Mouse (Mus musculus) CH12.LX (cell line): ENCODE measurements around the gene Noto. TPM values are rescaled to one million over a fixed set of nuclear protein-coding genes. Genes with fewer than 3 reads are reported as not detected.

Source experiments
- DNase-seq: peaks from one replicate; pipeline ENCODE4 v3.0.0-alpha.2; 2013; ENCODE audit errors: extremely low read depth
- H3K27ac ChIP-seq: 2 replicates; pipeline ENCODE4 v1.5.1; 2012; ENCODE audit warnings: low read depth, mild to moderate bottlenecking, control low read depth, moderate library complexity; ENCODE audit not compliant: insufficient read depth
- H3K27me3 ChIP-seq: replicated peaks from 2 replicates; pipeline ENCODE3; 2012; ENCODE audit warnings: inconsistent platforms
- H3K36me3 ChIP-seq, 2 experiments: replicated peaks in 1 of 2; 2 replicates each; pipeline versions ENCODE3 to v1.6.1; 2012; ENCODE audit warnings: inconsistent platforms in 1 of 2, low read length in 1 of 2, mild to moderate bottlenecking in 1 of 2, mixed read lengths in 1 of 2, moderate library complexity in 1 of 2; ENCODE audit not compliant: control insufficient read depth in 1 of 2, insufficient read depth in 1 of 2
- H3K4me1 ChIP-seq, 2 experiments: 2 replicates each; pipeline ENCODE4 v1.6.1; 2012; ENCODE audit warnings: inconsistent platforms in 1 of 2, moderate library complexity in 1 of 2; ENCODE audit not compliant: insufficient read depth in 2 of 2, control insufficient read depth in 1 of 2
- H3K4me2 ChIP-seq: 2 replicates; pipeline ENCODE4 v1.6.1; 2012; ENCODE audit warnings: low read depth, mild to moderate bottlenecking, control low read depth; ENCODE audit not compliant: poor library complexity, insufficient read depth, severe bottlenecking
- H3K4me3 ChIP-seq, 3 experiments: fragments of 150-350 bp in 1 of 3; sonication (generic) in 1 of 3; replicated peaks in 1 of 3; 2 replicates each; pipeline versions ENCODE3 to v1.5.1; 2011 to 2012; ENCODE audit warnings: low read depth in 2 of 3, low read length in 2 of 3, mild to moderate bottlenecking in 2 of 3, moderate library complexity in 2 of 3, control low read depth in 1 of 3, improper control_type of control experiment in 1 of 3, inconsistent platforms in 1 of 3, mixed read lengths in 1 of 3; ENCODE audit not compliant: poor library complexity in 1 of 3
- H3K79me2 ChIP-seq: replicated peaks from 2 replicates; pipeline ENCODE4 v1.6.1; 2012; ENCODE audit warnings: mild to moderate bottlenecking, moderate library complexity; ENCODE audit not compliant: control insufficient read depth, poor library complexity, insufficient read depth, severe bottlenecking; ENCODE audit errors: extremely low read depth
- H3K9ac ChIP-seq: 2 replicates; pipeline ENCODE4 v1.6.1; 2012; ENCODE audit warnings: low read depth, mild to moderate bottlenecking, control low read depth, moderate library complexity; ENCODE audit not compliant: insufficient read depth
- H3K9me3 ChIP-seq: replicated peaks from 2 replicates; pipeline ENCODE3; 2012; ENCODE audit warnings: low read length, inconsistent platforms, mixed read lengths
- CHD1 ChIP-seq: IDR thresholded peaks from 2 replicates; pipeline ENCODE4 v1.6.1; 2012; ENCODE audit warnings: low read depth, low read length, improper control_type of control experiment, inconsistent platforms
- CHD2 ChIP-seq: IDR thresholded peaks from 2 replicates; pipeline ENCODE4 v1.6.1; 2011; ENCODE audit warnings: low read length, improper control_type of control experiment
- CTCF ChIP-seq, 2 experiments: IDR thresholded peaks in 1 of 2; conservative IDR thresholded peaks in 1 of 2; 2 replicates each; pipeline ENCODE4 v1.5.1; 2011 to 2012; ENCODE audit warnings: low read depth in 2 of 2, low read length in 2 of 2, improper control_type of control experiment in 1 of 2, inconsistent platforms in 1 of 2, mild to moderate bottlenecking in 1 of 2, moderate library complexity in 1 of 2
- ELF1 ChIP-seq: IDR thresholded peaks from 2 replicates; pipeline ENCODE4 v1.6.1; 2014; ENCODE audit warnings: low read depth, mild to moderate bottlenecking, inconsistent platforms, low read length, improper control_type of control experiment
- MAFK ChIP-seq: IDR thresholded peaks from 2 replicates; pipeline ENCODE4 v1.6.1; 2011; ENCODE audit warnings: low read length, improper control_type of control experiment; ENCODE audit not compliant: insufficient replicate concordance
- MEF2A ChIP-seq: IDR thresholded peaks from 2 replicates; pipeline ENCODE4 v1.6.1; 2014; ENCODE audit warnings: low read depth, mild to moderate bottlenecking, inconsistent platforms, low read length, improper control_type of control experiment, borderline replicate concordance
- MXI1 ChIP-seq: IDR thresholded peaks from 2 replicates; pipeline ENCODE4 v1.6.1; 2011; ENCODE audit warnings: mild to moderate bottlenecking, low read depth, low read length, improper control_type of control experiment
- PAX5 ChIP-seq: IDR thresholded peaks from 2 replicates; pipeline ENCODE4 v1.6.1; 2012; ENCODE audit warnings: low read length, inconsistent platforms, mixed read lengths
- POLR2AphosphoS2 ChIP-seq: IDR thresholded peaks from 2 replicates; pipeline ENCODE4 v1.6.1; 2011; ENCODE audit warnings: low read depth, low read length, improper control_type of control experiment
- RAD21 ChIP-seq: IDR thresholded peaks from 2 replicates; pipeline ENCODE4 v1.6.1; 2011; ENCODE audit warnings: low read depth, mild to moderate bottlenecking, low read length, improper control_type of control experiment, moderate library complexity
- SMC3 ChIP-seq: IDR thresholded peaks from 2 replicates; pipeline ENCODE4 v1.6.1; 2011; ENCODE audit warnings: low read depth, low read length, improper control_type of control experiment
- UBTF ChIP-seq: IDR thresholded peaks from 2 replicates; pipeline ENCODE4 v1.6.1; 2012; ENCODE audit warnings: low read depth, mild to moderate bottlenecking, inconsistent platforms, low read length, improper control_type of control experiment, moderate library complexity
- USF1 ChIP-seq: IDR thresholded peaks from 2 replicates; pipeline ENCODE4 v1.6.1; 2014; ENCODE audit warnings: low read depth, mild to moderate bottlenecking, inconsistent platforms, low read length, improper control_type of control experiment
- USF2 ChIP-seq: conservative IDR thresholded peaks from 2 replicates; pipeline ENCODE4 v1.6.1; 2011; ENCODE audit warnings: low read depth, low read length, improper control_type of control experiment
- ZC3H11A ChIP-seq: IDR thresholded peaks from 2 replicates; pipeline ENCODE4 v1.6.1; 2012; ENCODE audit warnings: low read depth, mild to moderate bottlenecking, inconsistent platforms, low read length, improper control_type of control experiment
- ZMIZ1 ChIP-seq: IDR thresholded peaks from 2 replicates; pipeline ENCODE4 v1.6.1; 2012; ENCODE audit warnings: low read depth, mild to moderate bottlenecking, inconsistent platforms, low read length, improper control_type of control experiment
- ZNF384 ChIP-seq: IDR thresholded peaks from 2 replicates; pipeline ENCODE4 v1.6.1; 2012; ENCODE audit warnings: low read depth, low read length, improper control_type of control experiment, inconsistent platforms
- dilution Hi-C: fragments of 300-500 bp; cut with MboI; formaldehyde crosslinking; loops from 2 replicates; pipeline ENCODE4 v1.14.3; 2020; ENCODE audit warnings: low sequenced_read_pairs; ENCODE audit not compliant: extremely low pct_unique_long_range_greater_than_20kb, extremely low pct_ligation_motif_present
- in situ Hi-C: fragments of 300-500 bp; cut with MboI; formaldehyde crosslinking; loops from 3 replicates; pipeline ENCODE4 v1.14.3; 2019; ENCODE audit warnings: low sequenced_read_pairs, low pct_ligation_motif_present, low pct_unique_long_range_greater_than_20kb, mixed read lengths
- polyA plus RNA-seq: library from polyadenylated mRNA; unstranded; fragments of >175 nt; gene quantifications from 2 replicates; pipeline ENCODE4 v1.2.1, GENCODE M21; 2012; ENCODE audit warnings: low read depth; ENCODE audit not compliant: insufficient read length
- total RNA-seq, 2 experiments: library from RNA; depleted of rRNA; stranded (reverse); fragments of 300-350 nt in 1 of 2; fragments of >200 nt in 1 of 2; gene quantifications; 2 replicates each; pipeline ENCODE4 v1.2.3; 2012 to 2014

The Noto gene
- total and polyA plus RNA-seq, 3 experiments, result not detected

- DNase-seq, result no peak
- no peak overlapping the region for H3K27ac ChIP-seq
- dilution Hi-C loops (no loop called here), in situ Hi-C loops (no loop called here)
- peaks cover 0 to 2% of the 10 kb centered on the region in 2 experiments; a peak in 1 of 4 replicates for H3K4me1 ChIP-seq
- no peak overlapping the region for H3K4me3 ChIP-seq
- peaks cover 49% of the 10 kb centered on the region for H3K27me3 ChIP-seq
- no peak overlapping the region for H3K9ac ChIP-seq
- no peak for TF ChIP-seq POLR2AphosphoS2
- TF ChIP-seq MAFK, result no peak
- no peak for TF ChIP-seq ZNF384
- TF ChIP-seq ELF1, result no peak
- TF ChIP-seq USF1, result no peak
- TF ChIP-seq UBTF, result no peak
- no peak for TF ChIP-seq PAX5
- no peak for TF ChIP-seq ZMIZ1
- no peak for TF ChIP-seq MXI1
- no peak for TF ChIP-seq MEF2A
- H3K79me2 ChIP-seq, result no peaks in the 10 kb centered on the region
- H3K4me2 ChIP-seq, result no peak overlapping the region
- no peaks in the 10 kb centered on the region for H3K9me3 ChIP-seq
- no peaks in the 10 kb centered on the region for H3K36me3 ChIP-seq
These were observed 51.9 kb downstream of the Noto start for GRCm38 (mm10) chr6:85475581-85475980.

- DNase-seq, result peak; percentile 39
- Histone ChIP-seq H3K27ac (no peak overlapping the region), H3K9me3 (peaks cover 6% of the 10 kb centered on the region), H3K4me3 (no peak overlapping the region), H3K36me3 (no peaks in the 10 kb centered on the region), H3K79me2 (no peaks in the 10 kb centered on the region), H3K9ac (no peak overlapping the region), H3K4me2 (no peak overlapping the region), H3K27me3 (peaks cover 64% of the 10 kb centered on the region), H3K4me1 (peaks cover 0 to 2% of the 10 kb centered on the region in 2 experiments; a peak in 1 of 4 replicates)
- in situ Hi-C loops, result no loop called here
- dilution Hi-C loops, result no loop called here
- TF ChIP-seq UBTF (no peak), CHD2 (no peak), SMC3 (peak; percentile 38), RAD21 (peak; percentile 32), CTCF (conservative IDR thresholded peaks at IDR 0.05 in 1 of 2, IDR thresholded peaks at IDR 0.05 in 1 of 2; ENCODE audit: low read depth in 2 of 2, low read length in 2 of 2) (peak; percentile 57 to 71), USF2 (no peak)
- TF ChIP-seq, all 38 proteins: peak for 3
These were observed 53.8 kb downstream of the Noto start for GRCm38 (mm10) chr6:85477366-85477917.

GRCm38 (mm10) chr6:85478416-85478815 is 54.7 kb downstream of the Noto start:
- peaks cover 0 to under 1% of the 10 kb centered on the region in 2 experiments; a peak in 1 of 4 replicates for H3K4me1 ChIP-seq
- in situ Hi-C loops (no loop called here), dilution Hi-C loops (no loop called here)
- H3K36me3 ChIP-seq, result no peaks in the 10 kb centered on the region
- no peak for DNase-seq
- TF ChIP-seq CTCF (conservative IDR thresholded peaks at IDR 0.05 in 1 of 2, IDR thresholded peaks at IDR 0.05 in 1 of 2; ENCODE audit: low read depth in 2 of 2, low read length in 2 of 2), result peak in 1 of 2 experiments; percentile 2; a peak in 1 of 4 replicates
- TF ChIP-seq ZC3H11A, result no peak
- TF ChIP-seq CHD1, result no peak
- H3K9me3 ChIP-seq, result peaks cover 8% of the 10 kb centered on the region
- no peak overlapping the region for H3K9ac ChIP-seq
- H3K4me2 ChIP-seq, result no peak overlapping the region
- peaks cover 62% of the 10 kb centered on the region for H3K27me3 ChIP-seq
- H3K79me2 ChIP-seq, result no peaks in the 10 kb centered on the region
- H3K4me3 ChIP-seq, result no peak overlapping the region
- H3K27ac ChIP-seq, result no peak overlapping the region
